Mouse (Mus musculus) natural killer cell, adult 2 months (primary cell): ENCODE data around the gene Mettl3.
A peak's percentile ranks its signal among the peaks of the same experiment; 100 is the strongest.

Experiments used
- DNase-seq, 2 experiments: peaks; one replicate each; pipeline ENCODE4 v3.0.0; 2022; ENCODE audit warnings: low spot score in 2 of 2

Mettl3 gene

DNA sequence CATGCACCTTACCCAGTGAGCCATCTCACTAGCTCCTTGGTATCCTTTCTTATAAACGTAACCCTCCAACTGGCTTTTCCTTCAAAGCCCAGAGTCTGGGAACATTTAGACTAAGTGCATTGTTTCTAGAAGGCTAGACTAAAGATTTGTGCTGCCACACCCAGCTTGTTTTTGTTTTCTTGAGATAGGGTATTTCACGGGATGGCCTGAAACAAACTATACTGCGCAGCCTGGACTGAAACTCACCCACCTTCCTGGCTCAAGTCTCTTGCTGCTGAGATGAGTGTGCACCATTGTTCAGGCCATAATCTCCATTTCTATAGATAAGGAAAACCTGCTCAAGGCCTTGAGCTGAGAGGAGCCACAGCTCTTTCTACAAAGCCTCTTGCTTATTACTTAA is 20.7 kb downstream of the Mettl3 start:
- DNase-seq: no peak

DNA sequence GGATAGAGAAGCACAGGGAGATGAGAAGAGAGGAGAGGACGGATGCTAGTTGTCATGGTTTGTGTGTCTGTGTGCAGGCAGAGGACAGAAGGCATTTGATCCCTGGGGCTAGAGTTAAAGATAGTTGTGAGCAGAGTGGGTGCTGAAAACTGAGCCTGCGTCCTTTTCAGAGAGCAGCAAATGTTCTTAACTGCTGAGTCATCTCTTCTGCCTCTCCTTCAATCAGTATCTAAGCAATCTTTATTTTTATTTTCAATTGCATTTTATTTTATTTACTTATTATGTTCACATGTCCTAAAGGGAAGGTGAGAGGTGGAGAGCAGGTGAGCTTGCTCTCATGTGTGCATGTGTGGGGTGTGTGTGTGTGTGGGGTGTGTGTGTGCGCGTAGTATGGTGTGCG is 21.3 kb downstream of the Mettl3 start:
- no peak for DNase-seq

DNA sequence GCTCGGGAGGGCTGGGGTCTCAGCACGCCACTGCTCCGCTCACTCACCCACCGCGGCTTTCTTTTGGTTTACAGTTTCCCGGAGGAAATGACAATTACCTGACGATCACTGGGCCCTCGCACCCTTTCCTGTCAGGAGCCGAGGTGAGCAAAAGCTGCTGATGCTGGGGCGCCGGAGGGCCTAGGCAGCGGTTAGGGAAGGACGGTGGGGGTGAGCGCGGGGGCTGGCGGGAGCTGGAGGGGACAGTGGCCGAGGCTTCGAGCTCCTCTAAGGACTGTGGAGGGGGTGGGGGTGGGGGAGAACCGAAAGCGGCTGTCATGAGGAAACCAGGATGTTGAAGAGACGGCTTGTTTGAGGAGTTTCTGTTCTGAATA is 25.2 kb downstream of the Mettl3 start:
- no peak for DNase-seq

DNA sequence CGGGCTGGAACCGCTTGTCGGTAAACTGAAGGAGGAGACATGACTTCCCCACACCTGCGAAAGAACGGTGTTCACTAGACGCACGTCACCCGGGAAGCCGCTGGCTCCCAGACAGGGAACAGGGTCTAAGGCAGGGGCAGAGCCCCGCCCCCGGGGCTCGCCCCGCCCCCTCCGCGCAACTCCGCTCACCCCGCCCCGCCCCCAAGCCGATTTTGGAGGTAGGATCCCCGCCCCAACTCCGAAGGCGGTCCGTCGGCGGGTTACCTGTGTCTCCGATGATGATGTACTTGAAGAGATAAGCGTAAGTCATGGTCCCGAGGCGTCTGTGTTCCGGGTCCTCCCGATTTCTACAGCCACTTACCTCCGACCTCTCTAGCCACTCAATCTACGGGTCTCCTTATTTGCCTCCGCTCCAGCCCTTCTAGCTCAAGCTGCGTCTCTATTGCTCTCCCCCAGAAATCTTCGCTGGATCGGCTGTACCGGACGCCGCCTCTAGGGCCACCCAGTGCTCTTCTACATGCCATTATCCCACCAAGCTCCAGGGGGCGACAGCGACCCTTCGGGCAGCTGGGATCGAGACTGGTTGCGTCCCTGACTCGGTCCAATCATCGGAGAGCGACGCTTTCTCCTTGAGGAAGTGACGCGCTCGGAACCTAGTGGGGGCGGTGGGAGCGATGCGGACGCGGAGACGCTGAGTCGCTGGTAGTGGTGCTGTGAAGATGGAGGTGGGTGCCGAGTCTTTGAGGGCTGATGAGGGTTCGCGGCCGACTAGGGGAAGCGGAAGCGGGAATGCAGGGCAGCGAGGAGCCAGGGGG is 25.8 kb downstream of the Mettl3 start, which contains the start of the genes Tox4 and Rab2b:
Gene Tox4 (plus strand): TSS at position 215 of the 815 bp plus-strand sequence.
Gene Rab2b (minus strand): TSS at position 614 of the 815 bp plus-strand sequence.
- DNase-seq: peak; percentile 99

DNA sequence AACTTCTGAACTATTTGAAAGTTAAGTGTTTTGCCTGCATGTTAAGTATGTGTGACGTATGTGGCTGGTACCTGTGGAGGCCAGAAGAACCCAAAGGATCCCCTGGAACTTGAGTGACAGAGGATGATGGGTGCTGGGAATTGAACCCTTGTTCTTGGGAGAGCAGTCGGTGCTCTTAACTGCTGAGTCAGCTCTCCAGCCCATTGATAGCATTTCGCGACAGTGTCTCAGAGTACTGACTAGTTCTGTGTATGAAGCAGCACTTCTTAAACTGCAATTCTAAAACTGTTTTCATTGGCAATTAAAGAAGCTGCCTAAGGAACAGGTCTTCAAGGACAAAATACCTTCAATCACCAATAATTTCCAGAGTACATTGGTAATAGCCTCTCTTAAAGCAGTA is 27.7 kb downstream of the Mettl3 start:
- no peak for DNase-seq

DNA sequence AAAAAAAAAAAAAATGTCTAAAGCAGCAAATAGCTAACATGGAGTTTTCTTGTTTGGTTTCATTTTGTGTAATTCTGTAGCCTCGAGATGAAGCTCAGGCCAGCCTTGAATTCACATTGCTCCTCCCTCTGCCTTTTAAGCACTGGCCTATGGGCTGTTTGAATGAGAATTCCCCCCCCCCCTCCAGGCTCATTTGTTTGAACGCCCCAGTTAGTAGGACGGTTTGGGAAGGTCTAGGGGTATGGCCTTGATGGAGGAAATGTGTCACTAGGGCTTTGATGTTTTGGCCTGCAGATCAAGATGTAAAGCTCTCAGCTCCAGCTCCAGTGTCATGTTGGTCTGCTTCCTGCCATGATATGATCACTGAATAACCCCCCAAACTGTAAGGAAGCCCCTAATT is 32.1 kb downstream of the Mettl3 start:
- DNase-seq: no peak

DNA sequence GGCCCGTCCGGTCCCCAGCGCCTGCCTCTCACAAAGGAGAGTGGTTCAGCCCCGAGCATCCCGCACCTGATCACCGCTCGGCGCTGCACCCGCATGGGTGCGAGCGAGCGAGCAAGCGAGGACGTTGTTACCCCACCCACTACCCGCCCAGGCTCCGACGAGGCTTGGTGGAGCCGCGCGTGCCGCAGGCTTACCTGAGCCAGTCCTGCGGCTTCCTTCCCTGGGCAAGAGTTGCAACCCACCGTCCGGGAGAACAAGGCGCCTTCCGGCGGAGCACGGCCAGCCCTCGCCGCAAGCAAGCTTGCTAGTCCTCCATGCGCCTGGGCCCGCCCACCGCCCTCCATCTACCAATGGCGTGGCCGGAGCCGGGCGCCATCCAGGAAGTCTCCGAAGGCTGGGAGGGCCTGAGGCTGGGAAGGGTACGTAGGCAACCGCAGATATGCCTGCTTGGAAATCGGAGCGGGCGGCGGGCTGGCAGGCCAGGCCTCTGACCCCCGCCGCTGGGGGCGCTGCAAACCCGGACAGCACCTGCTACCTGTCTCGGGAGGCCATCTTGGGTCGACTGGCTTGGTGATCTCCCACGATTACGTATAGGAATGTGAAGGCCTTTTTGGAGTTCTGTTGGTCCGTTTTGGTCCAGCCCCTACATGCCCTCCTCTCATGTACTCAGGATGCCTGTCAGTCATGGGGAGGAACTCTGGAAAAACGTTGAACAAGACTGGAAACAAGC is 47.3 kb downstream of the Mettl3 start, which contains the start of gene Chd8:
Gene Chd8 (minus strand): TSS at position 297 of the 730 bp plus-strand sequence.
- DNase-seq: peak; percentile 97 to 99

DNA sequence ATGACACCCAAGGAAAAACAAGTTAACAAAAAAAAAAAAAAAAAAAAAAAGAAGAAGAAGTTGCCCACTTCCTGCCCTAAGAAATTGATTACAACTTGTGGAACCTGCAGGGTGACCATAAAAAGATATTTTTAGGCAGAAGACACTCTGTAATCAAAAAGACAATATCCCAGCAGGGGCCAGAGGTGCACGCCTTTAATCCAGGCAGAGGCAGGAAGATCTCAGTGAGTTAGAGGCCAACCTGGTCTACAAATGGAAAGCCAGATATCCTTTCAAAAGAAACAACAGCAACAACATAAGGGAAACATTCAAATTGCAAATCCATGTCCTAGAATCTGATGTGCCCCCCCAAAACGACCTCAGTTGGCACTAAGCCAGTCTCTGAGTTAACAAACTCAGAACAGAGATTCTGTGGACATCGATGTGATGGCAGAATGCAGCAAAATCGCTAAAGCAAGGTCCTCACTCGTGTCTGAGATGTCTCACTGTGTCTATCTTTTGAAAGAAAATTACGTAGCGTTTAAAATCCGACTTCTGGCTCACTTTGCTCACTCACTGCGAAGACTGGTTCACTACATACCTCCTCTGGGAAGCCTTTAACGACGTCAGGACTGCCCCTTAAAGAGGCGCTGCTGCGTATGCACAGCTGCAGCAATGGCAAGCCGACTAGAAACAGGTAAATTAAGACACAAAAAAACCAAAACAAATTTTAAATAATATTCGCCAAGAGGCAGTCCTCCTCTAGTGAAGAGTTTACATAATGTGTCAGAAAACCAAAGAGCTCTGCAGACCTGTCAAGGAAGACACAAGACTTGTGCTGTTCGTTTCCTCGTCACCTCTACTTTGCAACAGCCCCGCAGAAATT is 48.4 kb downstream of the Mettl3 start:
- DNase-seq: no peak

DNA sequence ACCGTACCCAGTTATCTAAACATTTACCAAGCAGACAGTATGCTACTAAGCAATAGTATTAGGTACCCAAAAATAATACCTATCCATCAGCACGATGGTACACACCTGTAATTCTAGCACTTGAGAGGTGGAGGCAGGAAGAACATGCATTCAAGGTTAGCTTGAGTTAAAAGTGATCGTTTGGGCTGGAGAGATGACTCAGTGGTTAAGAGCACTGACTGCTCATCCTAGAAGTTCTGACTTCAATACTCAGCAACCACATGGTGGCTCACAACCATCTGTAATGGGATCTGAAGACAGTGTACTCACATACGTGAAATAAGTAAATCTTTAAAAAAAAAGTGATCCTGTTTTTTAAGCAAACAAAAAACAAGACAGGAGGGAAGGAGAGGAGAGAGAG is 58.8 kb downstream of the Mettl3 start:
- DNase-seq: no peak
